Mouse (Mus musculus) liver, embryonic 14.5 days (tissue): ENCODE data around the gene Ing4.
A peak's percentile ranks its signal among the peaks of the same experiment; 100 is the strongest.

Source experiments
- CTCF ChIP-seq: IDR thresholded peaks from 2 replicates; pipeline ENCODE4 v1.5.1; 2016; ENCODE audit warnings: antibody characterized with exemption, low read depth, control low read depth
- EP300 ChIP-seq: IDR thresholded peaks from 2 replicates; pipeline ENCODE4 v1.6.1; 2016; ENCODE audit warnings: antibody characterized with exemption, low read depth

DNA sequence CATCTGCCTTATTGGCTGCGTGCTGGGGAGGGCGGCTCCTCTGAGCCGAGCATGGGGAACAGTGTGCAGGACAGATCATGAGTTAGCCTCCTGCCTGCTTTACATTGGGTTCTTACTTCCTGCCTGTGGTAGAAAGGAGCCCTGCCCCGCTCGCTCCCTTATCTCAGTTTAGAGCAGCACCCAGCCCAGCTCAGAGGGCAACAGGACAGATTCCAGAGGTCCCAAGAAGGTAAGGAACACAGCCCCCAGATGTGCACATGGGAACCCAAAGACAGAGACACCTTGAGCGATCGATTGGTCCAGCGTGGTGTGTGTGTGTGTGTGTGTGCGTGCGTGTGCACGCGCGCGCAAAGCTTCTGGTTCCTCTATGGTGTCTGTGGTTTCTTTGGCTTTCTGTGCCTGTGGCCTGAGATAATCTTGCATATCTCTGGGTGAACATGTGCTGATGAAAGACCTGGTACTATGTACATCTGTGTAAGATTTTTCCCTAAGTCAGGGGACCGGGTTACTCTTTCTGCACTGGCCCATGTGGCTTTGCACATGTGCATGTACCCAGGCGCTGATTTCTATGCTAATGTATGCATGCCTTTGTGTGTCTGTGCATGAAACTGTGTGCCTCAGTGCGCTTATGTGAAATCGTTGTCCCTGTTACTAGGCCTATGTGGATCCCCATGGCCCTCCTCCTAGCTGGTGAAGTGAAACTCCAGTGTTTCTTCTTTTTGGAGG lies 31.8 kb downstream of the Ing4 start:
- peak; percentile 8; the same call in 1 of the 2 replicates for TF ChIP-seq CTCF
- TF ChIP-seq EP300, result peak; percentile 76
